In the genomic region with DNA sequence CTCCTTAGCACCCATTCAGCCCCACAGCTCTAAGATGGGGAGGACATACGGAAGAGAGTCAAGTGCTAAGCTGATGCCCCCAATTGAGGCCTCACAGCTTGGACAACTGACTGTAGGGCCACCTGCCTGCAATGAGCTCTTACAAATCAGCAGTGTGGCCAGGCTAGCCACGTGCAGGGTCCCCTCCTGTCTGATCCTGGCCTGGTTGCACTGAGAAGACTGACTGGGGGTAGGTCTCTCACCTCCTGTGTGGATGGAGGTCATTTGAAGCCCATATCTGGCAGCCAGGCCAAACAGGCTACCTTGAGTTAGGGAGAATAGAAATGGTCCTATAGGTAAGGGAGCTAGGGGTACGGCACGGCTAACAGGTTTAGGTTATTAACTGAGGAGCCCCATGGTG, we compare ENCODE assay signal across 18 mouse cellular contexts. TPM values are rescaled to one million over a fixed set of nuclear protein-coding genes. Genes with fewer than 3 reads are reported as not detected.
DNase-seq lines count a peak whose midpoint lies in the region; ATAC-seq lines count a peak whose summit lies in the region.
"Had no signal": no experiment of that assay in that cellular context is flagged by ENCODE, and none has a peak within 500 bp of the region (broad histone marks: within the 10 kb centered on the region; RNA-seq: fewer than 3 reads in every experiment).

No protein-coding gene starts in this region.

- peaks cover 48% of the 10 kb centered on the region for H3K36me3 ChIP-seq in heart, embryonic 14.5 days (ENCODE audit: control insufficient read depth, insufficient read depth, low read length)
- peaks cover 33% of the 10 kb centered on the region for H3K36me3 ChIP-seq in midbrain, embryonic 10.5 days
- no peaks in the 10 kb centered on the region; the same call in 1 of the 2 replicates for H3K36me3 ChIP-seq in midbrain, embryonic 16.5 days (ENCODE audit: control insufficient read depth, insufficient read depth, low read length)
- H3K36me3 ChIP-seq in limb, embryonic 12.5 days = peaks cover 77% of the 10 kb centered on the region
- H3K36me3 ChIP-seq: hindbrain, embryonic 15.5 days had no signal

- no peaks in the 10 kb centered on the region for H3K27me3 ChIP-seq in heart, embryonic 14.5 days (ENCODE audit: control insufficient read depth, insufficient read depth, low read length)
- H3K27me3 ChIP-seq in midbrain, embryonic 10.5 days (ENCODE audit: low read depth, poor library complexity, severe bottlenecking) = no peaks in the 10 kb centered on the region
- H3K27me3 ChIP-seq in midbrain, embryonic 16.5 days (ENCODE audit: control insufficient read depth, insufficient read depth, low read depth, low read length) = no peaks in the 10 kb centered on the region
- H3K27me3 ChIP-seq in limb, embryonic 12.5 days = no peaks in the 10 kb centered on the region
- H3K27me3 ChIP-seq: hindbrain, embryonic 15.5 days; neural tube, embryonic 12.5 days had no signal

- H3K4me2 ChIP-seq in heart, embryonic 14.5 days (ENCODE audit: low read length) = no peak overlapping the region
- H3K4me2 ChIP-seq in midbrain, embryonic 16.5 days (ENCODE audit: low read length) = no peak overlapping the region
- H3K4me2 ChIP-seq in limb, embryonic 12.5 days = no peak overlapping the region
- H3K4me2 ChIP-seq: hindbrain, embryonic 15.5 days; neural tube, embryonic 12.5 days had no signal

- no peak overlapping the region for H3K4me3 ChIP-seq in heart, embryonic 14.5 days (ENCODE audit: control insufficient read depth in 1 of 2, insufficient read depth in 1 of 2, low read depth in 1 of 2, low read length in 2 of 2)
- H3K4me3 ChIP-seq in midbrain, embryonic 10.5 days = no peak overlapping the region
- no peak overlapping the region for H3K4me3 ChIP-seq in midbrain, embryonic 16.5 days (ENCODE audit: low read depth, low read length)
- H3K4me3 ChIP-seq in limb, embryonic 12.5 days (replicated peaks) = no peak overlapping the region
- H3K4me3 ChIP-seq: hindbrain, embryonic 15.5 days; neural tube, embryonic 12.5 days had no signal

- peak overlapping the region; percentile 38; the same call in 1 of the 2 replicates for H3K9ac ChIP-seq in heart, embryonic 14.5 days (ENCODE audit: low read length)
- no peak overlapping the region for H3K9ac ChIP-seq in midbrain, embryonic 16.5 days (ENCODE audit: low read depth, low read length)
- H3K9ac ChIP-seq in limb, embryonic 12.5 days (replicated peaks) = no peak overlapping the region
- H3K9ac ChIP-seq: forebrain, postnatal 0 days; hindbrain, embryonic 15.5 days; neural tube, embryonic 12.5 days had no signal

- H3K27ac ChIP-seq in heart, embryonic 14.5 days (replicated peaks in 1 of 2; ENCODE audit: control insufficient read depth in 1 of 2, insufficient read depth in 1 of 2, low read depth in 2 of 2, low read length in 2 of 2) = no peak overlapping the region
- H3K27ac ChIP-seq in midbrain, embryonic 10.5 days (replicated peaks) = peak overlapping the region; percentile 33
- H3K27ac ChIP-seq in midbrain, embryonic 16.5 days (ENCODE audit: low read length) = no peak overlapping the region
- H3K27ac ChIP-seq in limb, embryonic 12.5 days = peak overlapping the region; percentile 74; the same call in 1 of the 2 replicates
- H3K27ac ChIP-seq: hindbrain, embryonic 15.5 days; neural tube, embryonic 12.5 days had no signal

- peaks cover 60 to 75% of the 10 kb centered on the region in 2 experiments for H3K4me1 ChIP-seq in heart, embryonic 14.5 days (ENCODE audit: control insufficient read depth in 2 of 2, insufficient read depth in 2 of 2, low read length in 2 of 2)
- H3K4me1 ChIP-seq in midbrain, embryonic 10.5 days = peaks cover 59% of the 10 kb centered on the region
- H3K4me1 ChIP-seq in midbrain, embryonic 16.5 days (ENCODE audit: control insufficient read depth, insufficient read depth, low read length) = peaks cover 2% of the 10 kb centered on the region; the same call in 1 of the 2 replicates
- peaks cover 99% of the 10 kb centered on the region for H3K4me1 ChIP-seq in limb, embryonic 12.5 days (replicated peaks)

- no peak for ATAC-seq in heart, embryonic 14.5 days (ENCODE audit: insufficient number of reproducible peaks, insufficient read depth, low FRiP score, low read depth)
- no peak for ATAC-seq in midbrain, embryonic 16.5 days
- no peak for ATAC-seq in limb, embryonic 12.5 days (ENCODE audit: insufficient number of reproducible peaks, insufficient read depth, low FRiP score, low TSS enrichment, low read depth)
- ATAC-seq: forebrain, postnatal 0 days; intestine, postnatal 0 days had no signal

- WGBS in heart, embryonic 14.5 days = 69% methylated on average over 4 of the region's 4 CpGs
- WGBS in midbrain, embryonic 10.5 days = 87% methylated on average over 4 of the region's 4 CpGs
- WGBS in midbrain, embryonic 16.5 days = 80% methylated on average over 4 of the region's 4 CpGs
- WGBS in limb, embryonic 12.5 days = 79% methylated on average over 4 of the region's 4 CpGs

- DNase-seq in heart, adult 9 months (ENCODE audit: low spot score in 2 of 2) = no peak
- no peak for DNase-seq in midbrain, embryonic 10.5 days (ENCODE audit: low spot score)
- DNase-seq in cerebellum, adult 18-20 months = no peak
- no peak for DNase-seq in ovary, postnatal 10 days (ENCODE audit: low spot score)
- DNase-seq: cerebellum, postnatal 10 days; forebrain, postnatal 0 days; heart, adult 18-20 months; kidney, postnatal 25 days; layer of hippocampus, adult 9-11 months; lung, adult 18-20 months; right cerebral cortex, postnatal 25 days; thymus, postnatal 14 days had no signal

- H3K9me3 ChIP-seq in heart, embryonic 14.5 days (ENCODE audit: control insufficient read depth, low read length) = no peaks in the 10 kb centered on the region
- no peaks in the 10 kb centered on the region for H3K9me3 ChIP-seq in midbrain, embryonic 10.5 days (replicated peaks)
- H3K9me3 ChIP-seq in midbrain, embryonic 16.5 days (replicated peaks; ENCODE audit: control insufficient read depth, low read length, poor library complexity, severe bottlenecking) = no peaks in the 10 kb centered on the region
- H3K9me3 ChIP-seq in limb, embryonic 12.5 days = no peaks in the 10 kb centered on the region
- H3K9me3 ChIP-seq: hindbrain, embryonic 15.5 days; neural tube, embryonic 12.5 days had no signal

RNA-seq across cellular contexts. Expression of a gene that starts 6.1 kb away (rescaled TPM):
- polyA plus RNA-seq in heart, embryonic 14.5 days (2014; fragmentation: Nextera tagmentation; extraction: Ambion mirVana) = 68.9 and 70.3 TPM in 2 replicates
- polyA plus RNA-seq in midbrain, embryonic 10.5 days (2016; fragmentation: Nextera tagmentation; extraction: Ambion mirVana) = 59.9 and 66.1 TPM in 2 replicates
- polyA plus RNA-seq in midbrain, embryonic 16.5 days (2015; fragmentation: Nextera tagmentation; extraction: Ambion mirVana) = 69.2 and 70.2 TPM in 2 replicates
- polyA plus RNA-seq in limb, embryonic 12.5 days (2016; fragmentation: Nextera tagmentation; extraction: Ambion mirVana) = 55.1 and 58.0 TPM in 2 replicates

RNA-seq across cellular contexts. Expression of a gene that starts 6.1 kb away (rescaled TPM):
- 11.9 and 12.8 TPM in 2 replicates for polyA plus RNA-seq in heart, embryonic 14.5 days (2014; fragmentation: Nextera tagmentation; extraction: Ambion mirVana)
- polyA plus RNA-seq in midbrain, embryonic 10.5 days (2016; fragmentation: Nextera tagmentation; extraction: Ambion mirVana) = 9.0 and 10.6 TPM in 2 replicates
- 4.2 and 4.3 TPM in 2 replicates for polyA plus RNA-seq in midbrain, embryonic 16.5 days (2015; fragmentation: Nextera tagmentation; extraction: Ambion mirVana)
- polyA plus RNA-seq in limb, embryonic 12.5 days (2016; fragmentation: Nextera tagmentation; extraction: Ambion mirVana) = 29.4 and 30.4 TPM in 2 replicates

RNA-seq across cellular contexts. Expression of a gene that starts 21.1 kb away (rescaled TPM):
- polyA plus RNA-seq in heart, embryonic 14.5 days (2014; fragmentation: Nextera tagmentation; extraction: Ambion mirVana) = 157 and 165 TPM in 2 replicates
- polyA plus RNA-seq in midbrain, embryonic 10.5 days (2016; fragmentation: Nextera tagmentation; extraction: Ambion mirVana) = 91.0 and 94.8 TPM in 2 replicates
- polyA plus RNA-seq in midbrain, embryonic 16.5 days (2015; fragmentation: Nextera tagmentation; extraction: Ambion mirVana) = 144 and 153 TPM in 2 replicates
- polyA plus RNA-seq in limb, embryonic 12.5 days (2016; fragmentation: Nextera tagmentation; extraction: Ambion mirVana) = 111 and 120 TPM in 2 replicates

RNA-seq across cellular contexts. Expression of a gene that starts 33.7 kb away (rescaled TPM):
- 11.9 TPM in 2 replicates for polyA plus RNA-seq in heart, embryonic 14.5 days (2014; fragmentation: Nextera tagmentation; extraction: Ambion mirVana)
- polyA plus RNA-seq in midbrain, embryonic 10.5 days (2016; fragmentation: Nextera tagmentation; extraction: Ambion mirVana) = 21.4 and 25.0 TPM in 2 replicates
- 32.6 and 36.4 TPM in 2 replicates for polyA plus RNA-seq in midbrain, embryonic 16.5 days (2015; fragmentation: Nextera tagmentation; extraction: Ambion mirVana)
- 18.6 and 19.6 TPM in 2 replicates for polyA plus RNA-seq in limb, embryonic 12.5 days (2016; fragmentation: Nextera tagmentation; extraction: Ambion mirVana)

RNA-seq across cellular contexts. Expression of a gene that starts 51.4 kb away (rescaled TPM):
- polyA plus RNA-seq in heart, embryonic 14.5 days (2014; fragmentation: Nextera tagmentation; extraction: Ambion mirVana) = 17.8 and 21.4 TPM in 2 replicates
- 23.0 and 23.6 TPM in 2 replicates for polyA plus RNA-seq in midbrain, embryonic 10.5 days (2016; fragmentation: Nextera tagmentation; extraction: Ambion mirVana)
- polyA plus RNA-seq in midbrain, embryonic 16.5 days (2015; fragmentation: Nextera tagmentation; extraction: Ambion mirVana) = 13.0 and 14.0 TPM in 2 replicates
- 28.4 and 32.6 TPM in 2 replicates for polyA plus RNA-seq in limb, embryonic 12.5 days (2016; fragmentation: Nextera tagmentation; extraction: Ambion mirVana)

Comparison
In these comparisons a context has a peak if more than half of its experiments do, and no peak if none do; other contexts are left out.
1. H3K27ac ChIP-seq: peak in midbrain, embryonic 10.5 days (single experiment) and limb, embryonic 12.5 days (single experiment); none in heart, embryonic 14.5 days (0 of 2) and midbrain, embryonic 16.5 days (single experiment).